Mouse (Mus musculus) forebrain, embryonic 11.5 days (tissue): ENCODE results near the gene Slc19a1. TPM values are rescaled to one million over a fixed set of nuclear protein-coding genes. Genes with fewer than 3 reads are reported as not detected.
A peak's percentile ranks its signal among the peaks of the same experiment; 100 is the strongest.

ENCODE experiments used
- ATAC-seq: fragments of 200-750 bp; cut with Nextera tagmentation; replicated peaks from 2 replicates; pipeline ENCODE4 v1.8.0; 2017; ENCODE audit warnings: moderate TSS enrichment; ENCODE audit not compliant: low FRiP score
- DNase-seq: peaks from one replicate; pipeline ENCODE4 v3.0.0-alpha.2; 2017; ENCODE audit warnings: low spot score
- H3K27ac ChIP-seq: fragments of 300-500 bp; sonication (generic); 2 replicates; pipeline ENCODE4 v1.5.1; 2014; ENCODE audit warnings: low read depth, low read length
- H3K27me3 ChIP-seq: fragments of 300-500 bp; sonication (generic); 2 replicates; pipeline ENCODE4 v1.6.1; 2014; ENCODE audit warnings: mild to moderate bottlenecking, low read length, mixed read lengths; ENCODE audit not compliant: control insufficient read depth, insufficient read depth
- H3K36me3 ChIP-seq: fragments of 300-500 bp; sonication (generic); 2 replicates; pipeline ENCODE4 v1.6.1; 2014; ENCODE audit warnings: mild to moderate bottlenecking, low read length, moderate library complexity, mixed read lengths; ENCODE audit not compliant: control insufficient read depth, insufficient read depth
- H3K4me1 ChIP-seq: fragments of 300-500 bp; sonication (generic); replicated peaks from 2 replicates; pipeline ENCODE4 v1.6.1; 2014; ENCODE audit warnings: low read length, mixed read lengths; ENCODE audit not compliant: control insufficient read depth, insufficient read depth
- H3K4me2 ChIP-seq: fragments of 300-500 bp; sonication (generic); 2 replicates; pipeline ENCODE4 v1.6.1; 2014; ENCODE audit warnings: low read depth, mild to moderate bottlenecking, low read length, moderate library complexity, mixed read lengths; ENCODE audit not compliant: severe bottlenecking
- H3K4me3 ChIP-seq: fragments of 300-500 bp; sonication (generic); 2 replicates; pipeline ENCODE4 v1.5.1; 2014; ENCODE audit warnings: low read depth, low read length
- H3K9ac ChIP-seq: fragments of 300-500 bp; sonication (generic); 2 replicates; pipeline ENCODE4 v1.6.1; 2014; ENCODE audit warnings: low read length
- H3K9me3 ChIP-seq: fragments of 300-500 bp; sonication (generic); 2 replicates; pipeline ENCODE4 v1.6.1; 2016; ENCODE audit warnings: low read length, mixed read lengths; ENCODE audit not compliant: control insufficient read depth
- WGBS: fragments of 180-500 bp; shearing (Covaris S2); extraction: QIAGEN DNeasy Blood & Tissue Kit; methylation state at CpG from one replicate; pipeline ENCODE4 v1.1.7; 2014; 5-methylcytosine and 5-hydroxymethylcytosine counted together
- polyA plus RNA-seq: library from polyadenylated mRNA; unstranded; fragments of >200 nt; fragmentation: Nextera tagmentation; extraction: Ambion mirVana; gene quantifications from 2 replicates; pipeline ENCODE4 v1.2.1, GENCODE M21; 2014

Slc19a1 gene
- polyA plus RNA-seq, 1 experiment from 2014 or later = 34.8 TPM

DNA sequence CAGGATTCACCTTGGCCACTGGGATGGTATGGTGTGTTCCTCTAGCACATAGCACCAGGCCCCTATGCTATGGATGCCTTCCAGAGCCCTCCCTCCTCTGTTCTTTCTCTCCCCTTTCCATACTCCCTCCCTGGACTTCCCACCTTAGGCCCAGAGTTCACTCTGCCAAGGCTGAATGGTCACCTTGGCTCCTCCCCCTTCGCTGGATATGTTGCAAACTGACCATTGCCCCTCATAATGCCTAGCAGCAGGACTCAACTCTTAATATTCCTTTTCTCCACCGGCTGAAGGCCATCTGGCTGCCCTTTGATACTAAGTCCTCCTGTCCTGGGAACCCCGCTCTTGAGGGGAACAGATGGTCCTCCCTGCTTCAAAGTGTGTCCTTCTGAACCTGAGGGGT, 5.1 kb upstream of the Slc19a1 start:
- Histone ChIP-seq H3K4me3 (no peak overlapping the region), H3K4me2 (no peak overlapping the region), H3K9ac (no peak overlapping the region), H3K9me3 (no peaks in the 10 kb centered on the region), H3K36me3 (no peaks in the 10 kb centered on the region), H3K4me1 (no peaks in the 10 kb centered on the region), H3K27ac (no peak overlapping the region), H3K27me3 (no peaks in the 10 kb centered on the region)
- DNase-seq = no peak
- ATAC-seq = no peak
- WGBS = 88% methylated on average over 3 of the region's 3 CpGs

DNA sequence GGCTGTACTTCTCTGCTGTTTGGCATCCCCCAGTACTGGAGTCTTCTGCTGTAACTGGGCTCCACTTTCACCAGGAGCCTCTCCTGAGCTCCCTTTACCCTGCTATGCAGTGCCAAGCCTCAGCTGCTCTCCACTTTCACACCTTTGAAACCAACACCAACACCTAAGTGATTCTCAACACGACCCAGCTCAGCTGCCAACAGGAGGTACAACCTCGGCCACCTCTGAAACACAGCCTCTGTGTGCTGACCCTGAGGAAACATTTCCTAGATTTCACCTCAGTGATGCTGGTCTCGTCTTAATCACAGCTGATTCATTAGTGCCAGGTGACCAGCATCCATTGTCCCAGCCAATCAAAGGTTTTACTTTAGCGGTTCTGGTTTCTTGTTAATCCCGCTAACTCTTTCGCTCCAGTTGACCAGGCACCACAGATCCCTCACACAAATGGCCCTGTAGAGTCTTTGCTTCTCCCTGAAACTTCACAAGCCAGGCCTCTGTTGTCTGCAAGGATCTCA, 3.2 kb upstream of the Slc19a1 start:
- H3K4me3 ChIP-seq = no peak overlapping the region
- no peak overlapping the region for H3K27ac ChIP-seq
- H3K4me2 ChIP-seq = no peak overlapping the region
- DNase-seq (no peak), ATAC-seq (no peak)
- 76% methylated on average over 6 of the region's 6 CpGs for WGBS
- H3K9me3 ChIP-seq = no peaks in the 10 kb centered on the region
- H3K27me3 ChIP-seq = no peaks in the 10 kb centered on the region
- no peaks in the 10 kb centered on the region for H3K36me3 ChIP-seq
- H3K4me1 ChIP-seq = no peaks in the 10 kb centered on the region; the same call in 1 of the 2 replicates
- H3K9ac ChIP-seq = no peak overlapping the region

DNA sequence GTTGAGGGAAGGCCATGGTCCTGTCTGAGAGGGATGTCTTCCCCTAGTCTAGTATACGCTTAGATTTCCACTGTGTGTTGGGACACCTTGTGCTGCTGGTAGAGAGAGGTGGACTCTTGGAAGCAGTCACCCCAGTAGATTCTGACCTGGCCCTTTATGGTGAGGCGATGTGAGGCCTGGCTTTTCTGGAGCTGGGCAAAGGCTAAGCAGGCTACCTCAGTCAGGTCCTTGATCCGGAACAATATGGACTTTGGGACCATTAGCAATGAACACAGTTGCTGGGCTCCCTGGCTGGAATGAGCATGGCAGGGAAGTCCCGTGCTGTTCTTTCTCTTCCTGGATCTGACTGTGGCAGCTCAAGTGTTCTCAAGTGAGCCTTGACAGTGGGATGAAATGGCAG, 2.3 kb upstream of the Slc19a1 start:
- Histone ChIP-seq H3K4me3 (no peak overlapping the region), H3K4me2 (no peak overlapping the region), H3K27me3 (no peaks in the 10 kb centered on the region), H3K36me3 (no peaks in the 10 kb centered on the region), H3K9me3 (no peaks in the 10 kb centered on the region), H3K4me1 (peaks cover 3% of the 10 kb centered on the region; the same call in 1 of the 2 replicates), H3K9ac (no peak overlapping the region), H3K27ac (no peak overlapping the region)
- DNase-seq (no peak), ATAC-seq (no peak)
- WGBS = 91% methylated on average over 4 of the region's 4 CpGs

DNA sequence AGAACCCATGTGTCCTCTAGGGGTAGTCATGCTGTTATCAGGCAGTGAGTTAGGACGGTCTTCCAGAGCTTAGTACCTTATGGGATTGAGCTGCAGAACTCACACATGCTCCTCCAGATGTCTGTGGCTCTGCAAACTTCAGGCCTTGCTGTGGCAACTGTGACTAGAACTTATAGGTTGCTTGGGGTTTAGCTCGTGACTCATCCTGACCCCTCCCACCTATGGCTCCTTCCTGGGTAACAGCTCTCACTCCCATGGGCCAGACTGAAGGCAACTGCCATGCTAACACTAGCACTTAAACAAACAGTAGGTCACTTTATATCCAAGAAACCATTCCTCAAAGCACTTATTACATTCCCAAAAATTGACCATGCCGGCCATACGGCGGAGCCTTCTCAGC, 1.4 kb upstream of the Slc19a1 start:
- ATAC-seq = no peak
- no peak overlapping the region for H3K27ac ChIP-seq
- H3K9me3 ChIP-seq = no peaks in the 10 kb centered on the region
- H3K4me1 ChIP-seq = peaks cover 3% of the 10 kb centered on the region; the same call in 1 of the 2 replicates
- H3K4me2 ChIP-seq = no peak overlapping the region
- no peak for DNase-seq
- no peaks in the 10 kb centered on the region for H3K36me3 ChIP-seq
- no peak overlapping the region for H3K9ac ChIP-seq
- 88% methylated on average over 5 of the region's 5 CpGs for WGBS
- H3K4me3 ChIP-seq = no peak overlapping the region
- no peaks in the 10 kb centered on the region for H3K27me3 ChIP-seq

DNA sequence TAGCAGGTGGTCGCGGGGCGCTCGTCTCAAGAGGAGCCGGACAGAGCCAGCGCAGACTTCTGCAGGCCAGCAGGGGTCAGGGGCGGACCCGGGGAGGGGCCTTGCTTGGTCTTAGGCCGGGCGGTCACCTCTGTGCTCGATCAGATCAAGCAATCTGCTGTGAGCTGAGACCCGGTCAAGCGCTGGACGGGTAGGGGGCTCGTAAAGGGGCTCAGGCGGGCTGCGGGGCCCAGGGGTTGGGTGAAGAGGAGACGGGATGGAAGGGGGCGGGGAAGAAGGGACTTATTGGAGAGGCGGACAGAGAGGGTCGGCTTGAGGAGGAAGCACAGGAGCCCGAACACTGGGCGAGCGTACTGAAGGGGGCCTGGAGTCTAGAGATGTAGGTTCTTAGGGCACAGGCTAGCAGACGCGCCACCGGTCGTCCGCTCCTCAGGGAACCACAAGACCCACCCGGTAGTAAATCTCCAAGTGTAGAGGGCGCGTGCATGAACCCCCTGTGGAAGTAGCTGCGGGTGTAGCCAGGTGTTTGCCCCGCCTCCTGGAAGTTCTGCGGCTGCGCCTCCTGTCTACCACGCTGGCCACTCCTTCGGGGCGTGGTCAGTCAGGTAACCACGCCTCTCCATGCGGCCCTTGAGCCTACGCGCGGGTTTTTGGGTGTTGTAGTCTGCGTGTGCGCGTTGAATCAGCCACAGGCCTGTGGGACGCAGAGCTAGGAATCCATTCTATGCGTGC, 716 bp downstream of the Slc19a1 start:
- peaks cover 3% of the 10 kb centered on the region; the same call in 1 of the 2 replicates for H3K4me1 ChIP-seq
- under 1% methylated on average over 49 of the region's 49 CpGs for WGBS

DNA sequence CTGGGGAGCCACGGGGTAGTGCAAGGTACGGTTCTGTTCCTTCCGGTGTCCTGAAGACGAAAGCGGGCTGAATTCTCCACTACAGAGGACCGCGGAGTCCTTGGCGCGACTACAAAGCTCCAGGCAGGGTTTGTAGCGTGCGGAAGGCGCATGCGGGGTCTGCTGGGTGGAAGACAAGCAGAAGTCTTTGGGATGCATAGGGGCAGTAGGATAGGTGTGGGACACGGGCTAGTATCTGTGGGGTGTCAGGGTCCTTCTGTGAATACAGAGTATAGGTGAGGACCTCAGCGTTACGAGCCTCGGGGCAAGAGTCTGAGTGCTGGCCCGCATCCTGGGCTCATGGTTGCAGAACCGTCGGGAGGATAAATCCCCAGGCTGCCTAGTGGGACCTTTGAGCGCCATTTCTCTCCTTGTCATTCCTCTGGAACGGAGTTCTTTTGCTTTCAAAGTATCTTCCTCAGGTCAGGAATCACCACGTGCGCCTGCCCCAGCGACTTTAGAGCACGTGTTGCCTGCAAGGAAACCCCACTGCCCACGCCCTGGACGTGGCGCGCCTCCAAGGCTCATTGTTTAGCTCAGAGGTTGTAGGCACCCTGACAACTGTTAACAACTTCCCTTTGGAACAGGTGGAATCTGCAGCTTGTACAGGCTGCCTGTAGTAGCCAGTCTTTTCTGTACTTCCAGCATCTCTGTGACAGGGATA, 1.4 kb downstream of the Slc19a1 start:
- under 1% methylated on average over 30 of the region's 30 CpGs for WGBS
- peaks cover 3% of the 10 kb centered on the region; the same call in 1 of the 2 replicates for H3K4me1 ChIP-seq

More for the DNA sequence above, 716 bp downstream of the Slc19a1 start:
- Histone ChIP-seq H3K36me3 (no peaks in the 10 kb centered on the region), H3K27ac (no peak overlapping the region), H3K9ac (peak overlapping the region; percentile 73), H3K27me3 (no peaks in the 10 kb centered on the region), H3K4me3 (peak overlapping the region; percentile 59), H3K4me2 (peak overlapping the region; percentile 86), H3K9me3 (no peaks in the 10 kb centered on the region)
- peak; percentile 94 for ATAC-seq
- peak; percentile 96 for DNase-seq

DNA sequence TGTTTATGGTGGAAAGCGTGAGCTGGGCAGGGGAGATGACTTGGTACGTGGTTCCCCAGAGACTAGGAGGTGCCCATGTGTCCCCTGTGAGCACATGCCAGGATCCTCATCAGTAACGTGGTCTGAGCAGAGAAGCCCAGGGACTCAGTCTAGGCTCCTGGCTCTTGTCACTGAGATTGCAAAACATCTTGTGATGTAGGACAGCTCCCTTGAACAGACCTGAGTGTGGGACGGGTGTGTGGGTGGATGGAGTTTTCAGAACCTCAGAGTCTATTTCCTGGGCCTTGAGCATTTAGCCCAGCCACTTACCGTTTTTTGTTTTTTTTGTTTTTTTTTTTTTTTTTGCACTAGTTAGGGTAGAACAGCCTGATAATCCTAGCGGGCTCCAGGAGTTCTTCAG, 3.4 kb downstream of the Slc19a1 start:
- WGBS = 84% methylated on average over 6 of the region's 6 CpGs
- H3K27ac ChIP-seq = no peak overlapping the region
- no peak overlapping the region for H3K4me2 ChIP-seq
- H3K4me3 ChIP-seq = no peak overlapping the region
- no peak overlapping the region for H3K9ac ChIP-seq
- ATAC-seq = no peak
- H3K4me1 ChIP-seq = peaks cover 3% of the 10 kb centered on the region; the same call in 1 of the 2 replicates
- no peaks in the 10 kb centered on the region for H3K27me3 ChIP-seq
- DNase-seq = no peak
- no peaks in the 10 kb centered on the region; the same call in 1 of the 2 replicates for H3K36me3 ChIP-seq
- H3K9me3 ChIP-seq = no peaks in the 10 kb centered on the region

More for the DNA sequence above, 1.4 kb downstream of the Slc19a1 start:
- Histone ChIP-seq H3K9me3 (no peaks in the 10 kb centered on the region), H3K36me3 (no peaks in the 10 kb centered on the region; the same call in 1 of the 2 replicates), H3K4me3 (peak overlapping the region; percentile 59), H3K9ac (peak overlapping the region; percentile 73), H3K27me3 (no peaks in the 10 kb centered on the region), H3K4me2 (peak overlapping the region; percentile 86), H3K27ac (no peak overlapping the region)
- ATAC-seq (peak; percentile 53; the same call in 1 of the 2 replicates), DNase-seq (no peak)

DNA sequence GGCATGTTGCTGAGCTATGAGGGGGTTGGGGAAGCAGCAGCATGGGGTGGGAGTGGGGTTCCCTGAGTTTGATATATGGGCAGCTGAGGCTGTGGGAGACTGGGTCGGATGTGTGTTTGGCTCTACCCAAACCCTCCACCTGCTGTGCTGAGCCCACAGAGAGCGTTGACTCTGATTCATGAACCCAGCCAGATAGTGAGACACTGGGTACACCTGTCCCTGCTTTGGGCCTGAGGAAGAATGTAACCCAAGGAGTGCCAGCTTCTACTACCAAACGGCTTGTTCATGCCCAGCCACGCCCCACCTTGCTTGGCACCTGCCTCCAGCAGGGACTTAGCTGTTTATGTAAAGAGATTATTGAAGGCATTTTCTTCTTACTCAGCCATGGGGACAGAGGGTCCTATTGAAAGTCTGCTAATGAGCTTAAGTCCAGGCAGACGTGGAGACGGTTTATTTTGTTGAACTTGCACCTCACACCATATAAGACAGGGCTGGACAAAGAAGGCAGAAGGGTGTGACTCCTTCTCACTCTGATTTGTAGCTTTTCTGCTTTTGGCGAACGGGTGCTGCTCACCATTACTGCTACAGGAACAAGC, 6.6 kb downstream of the Slc19a1 start:
- Histone ChIP-seq H3K9me3 (no peaks in the 10 kb centered on the region), H3K27ac (no peak overlapping the region), H3K4me2 (no peak overlapping the region), H3K36me3 (peaks cover 2% of the 10 kb centered on the region; the same call in 1 of the 2 replicates), H3K27me3 (no peaks in the 10 kb centered on the region), H3K4me1 (peaks cover 3% of the 10 kb centered on the region; the same call in 1 of the 2 replicates), H3K4me3 (no peak overlapping the region), H3K9ac (no peak overlapping the region)
- DNase-seq (no peak), ATAC-seq (no peak)
- WGBS = 72% methylated on average over 8 of the region's 8 CpGs
